Mouse (Mus musculus): ENCODE data around the gene Fance. TPM values are rescaled to one million over a fixed set of nuclear protein-coding genes. Genes with fewer than 3 reads are reported as not detected.

Gene Fance
- polyA plus RNA-seq, 2 experiments, result 28.3 to 30.8 TPM

GRCm38 (mm10) chr17:28335267-28335666 lies 21.9 kb downstream of the Fance start:
- peaks cover 89% of the 10 kb centered on the region for H3K36me3 ChIP-seq (ENCODE audit: control insufficient read depth, insufficient read depth, low read length)
- no peak for TF ChIP-seq POLR2A (IDR thresholded peaks at IDR 0.05; ENCODE audit: borderline replicate concordance, extremely low read depth, insufficient read depth, insufficient read length)

DNA sequence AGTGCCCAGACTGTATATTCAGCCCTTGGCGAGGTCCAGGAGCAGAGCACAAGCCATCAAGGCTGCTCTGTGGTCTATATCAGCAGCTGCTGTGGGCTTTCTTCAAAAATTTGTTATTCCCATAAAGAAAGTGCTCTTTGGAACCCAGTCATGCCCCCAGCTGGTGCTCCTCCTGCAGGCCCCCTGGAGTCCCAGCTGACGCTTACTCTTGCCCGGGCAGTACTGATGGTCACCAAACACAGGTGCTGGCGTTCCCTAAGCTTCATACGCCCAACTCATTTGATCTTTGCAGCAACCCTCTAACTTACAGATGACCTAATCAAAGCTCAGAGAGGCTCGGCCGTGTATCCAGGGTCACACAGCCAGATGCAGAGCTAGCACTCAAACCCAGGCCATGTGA lies 24.2 kb downstream of the Fance start:
- no peak for TF ChIP-seq POLR2A (IDR thresholded peaks at IDR 0.05; ENCODE audit: borderline replicate concordance, extremely low read depth, insufficient read depth, insufficient read length)
- Histone ChIP-seq H3K9ac (ENCODE audit: low read depth, low read length, severe bottlenecking) (no peak overlapping the region), H3K27ac (replicated peaks; ENCODE audit: low read depth, low read length) (no peak overlapping the region), H3K4me1 (ENCODE audit: control insufficient read depth, insufficient read depth, low read length) (peaks cover 26% of the 10 kb centered on the region), H3K4me2 (replicated peaks; ENCODE audit: low read depth, low read length, severe bottlenecking) (no peak overlapping the region), H3K9me3 (ENCODE audit: control insufficient read depth, low read length) (no peaks in the 10 kb centered on the region), H3K4me3 (replicated peaks; ENCODE audit: low read length) (no peak overlapping the region), H3K36me3 (ENCODE audit: control insufficient read depth, insufficient read depth, low read length) (peaks cover 80% of the 10 kb centered on the region), H3K27me3 (ENCODE audit: control insufficient read depth, insufficient read depth, low read length) (no peaks in the 10 kb centered on the region)
- WGBS, result 92% methylated on average over 7 of the region's 7 CpGs
- no peak for DNase-seq (ENCODE audit: low spot score)
- no peak for ATAC-seq (ENCODE audit: low FRiP score, low read depth)

More at GRCm38 (mm10) chr17:28335267-28335666, 21.9 kb downstream of the Fance start:
- WGBS, result 66% methylated on average over 10 of the region's 10 CpGs
- Histone ChIP-seq H3K4me2 (replicated peaks; ENCODE audit: low read depth, low read length, severe bottlenecking) (no peak overlapping the region), H3K9ac (ENCODE audit: low read depth, low read length, severe bottlenecking) (no peak overlapping the region), H3K27me3 (ENCODE audit: control insufficient read depth, insufficient read depth, low read length) (no peaks in the 10 kb centered on the region), H3K27ac (replicated peaks; ENCODE audit: low read depth, low read length) (no peak overlapping the region), H3K4me3 (replicated peaks; ENCODE audit: low read length) (no peak overlapping the region), H3K9me3 (ENCODE audit: control insufficient read depth, low read length) (no peaks in the 10 kb centered on the region), H3K4me1 (ENCODE audit: control insufficient read depth, insufficient read depth, low read length) (peaks cover 10% of the 10 kb centered on the region)
- DNase-seq (ENCODE audit: low spot score) (no peak), ATAC-seq (ENCODE audit: low FRiP score, low read depth) (no peak)

- peak overlapping the region; percentile 21; the same call in 1 of the 2 replicates for H3K4me3 ChIP-seq (replicated peaks; ENCODE audit: low read length)
- H3K27ac ChIP-seq (replicated peaks; ENCODE audit: low read depth, low read length), result peak overlapping the region; percentile 77
- 55% methylated on average over 7 of the region's 7 CpGs for WGBS
- TF ChIP-seq POLR2A (IDR thresholded peaks at IDR 0.05; ENCODE audit: borderline replicate concordance, extremely low read depth, insufficient read depth, insufficient read length), result no peak
- H3K27me3 ChIP-seq (ENCODE audit: control insufficient read depth, insufficient read depth, low read length), result no peaks in the 10 kb centered on the region
- ATAC-seq (ENCODE audit: low FRiP score, low read depth), result peak; percentile 11
- H3K36me3 ChIP-seq (ENCODE audit: control insufficient read depth, insufficient read depth, low read length), result peaks cover 51% of the 10 kb centered on the region
- no peaks in the 10 kb centered on the region for H3K9me3 ChIP-seq (ENCODE audit: control insufficient read depth, low read length)
- peak overlapping the region; percentile 38 for H3K9ac ChIP-seq (ENCODE audit: low read depth, low read length, severe bottlenecking)
- peak overlapping the region; percentile 45 for H3K4me2 ChIP-seq (replicated peaks; ENCODE audit: low read depth, low read length, severe bottlenecking)
- H3K4me1 ChIP-seq (ENCODE audit: control insufficient read depth, insufficient read depth, low read length), result peaks cover 36% of the 10 kb centered on the region
- DNase-seq (ENCODE audit: low spot score), result no peak
Observed at GRCm38 (mm10) chr17:28340578-28340977, 27.3 kb downstream of the Fance start.

- 7% methylated on average over 25 of the region's 26 CpGs for WGBS
- DNase-seq (ENCODE audit: low spot score) (peak; percentile 83), ATAC-seq (ENCODE audit: low FRiP score, low read depth) (peak; percentile 64)
- Histone ChIP-seq H3K27ac (replicated peaks; ENCODE audit: low read depth, low read length) (peak overlapping the region; percentile 77), H3K9me3 (ENCODE audit: control insufficient read depth, low read length) (no peaks in the 10 kb centered on the region), H3K27me3 (ENCODE audit: control insufficient read depth, insufficient read depth, low read length) (no peaks in the 10 kb centered on the region), H3K36me3 (ENCODE audit: control insufficient read depth, insufficient read depth, low read length) (peaks cover 46% of the 10 kb centered on the region), H3K4me2 (replicated peaks; ENCODE audit: low read depth, low read length, severe bottlenecking) (peak overlapping the region; percentile 45), H3K4me1 (ENCODE audit: control insufficient read depth, insufficient read depth, low read length) (peaks cover 41% of the 10 kb centered on the region), H3K4me3 (replicated peaks; ENCODE audit: low read length) (peak overlapping the region; percentile 21), H3K9ac (ENCODE audit: low read depth, low read length, severe bottlenecking) (peak overlapping the region; percentile 38)
- TF ChIP-seq POLR2A (IDR thresholded peaks at IDR 0.05; ENCODE audit: borderline replicate concordance, extremely low read depth, insufficient read depth, insufficient read length), result no peak
Observed at GRCm38 (mm10) chr17:28341091-28341490, 27.8 kb downstream of the Fance start.

DNA sequence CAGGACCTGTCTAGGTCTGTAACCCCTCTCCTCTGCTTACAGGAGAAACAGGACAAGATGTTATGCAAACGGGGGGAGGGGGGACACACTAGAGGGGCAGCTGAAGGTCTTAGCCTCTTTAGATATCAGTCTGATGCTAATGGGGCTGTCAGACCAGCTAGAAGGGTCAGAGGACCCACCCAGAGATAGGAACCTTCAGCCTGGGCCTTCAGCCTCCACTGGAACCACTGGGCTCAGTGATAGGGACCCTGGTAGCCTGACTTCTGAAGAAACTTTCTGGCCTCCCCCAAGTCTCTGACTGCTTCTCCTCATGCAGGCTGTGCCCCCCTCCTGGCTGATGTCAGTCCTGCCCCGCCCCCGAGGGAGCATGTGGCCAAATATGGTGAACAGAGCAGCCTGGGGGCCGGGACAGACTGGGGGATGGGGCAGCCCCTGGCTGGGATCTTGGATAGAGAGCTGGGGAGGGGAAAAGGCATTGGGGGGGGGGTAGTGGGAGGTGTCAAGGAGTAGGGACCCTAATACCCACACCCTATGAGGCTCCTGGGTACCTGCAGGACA lies 30.8 kb downstream of the Fance start:
- peaks cover 64% of the 10 kb centered on the region for H3K4me1 ChIP-seq (ENCODE audit: control insufficient read depth, insufficient read depth, low read length)
- no peaks in the 10 kb centered on the region for H3K9me3 ChIP-seq (ENCODE audit: control insufficient read depth, low read length)
- H3K4me3 ChIP-seq (replicated peaks; ENCODE audit: low read length), result no peak overlapping the region
- peak overlapping the region; percentile 85; the same call in 1 of the 2 replicates for H3K27ac ChIP-seq (replicated peaks; ENCODE audit: low read depth, low read length)
- H3K27me3 ChIP-seq (ENCODE audit: control insufficient read depth, insufficient read depth, low read length), result no peaks in the 10 kb centered on the region
- H3K36me3 ChIP-seq (ENCODE audit: control insufficient read depth, insufficient read depth, low read length), result peaks cover 19% of the 10 kb centered on the region
- ATAC-seq (ENCODE audit: low FRiP score, low read depth) (no peak), DNase-seq (ENCODE audit: low spot score) (no peak)
- no peak for TF ChIP-seq POLR2A (IDR thresholded peaks at IDR 0.05; ENCODE audit: borderline replicate concordance, extremely low read depth, insufficient read depth, insufficient read length)
- H3K9ac ChIP-seq (ENCODE audit: low read depth, low read length, severe bottlenecking), result no peak overlapping the region
- 16% methylated on average over 4 of the region's 4 CpGs for WGBS
- 0 out of 2 replicates have a peak overlapping the region, but pooled peaks have one; percentile 15 for H3K4me2 ChIP-seq (replicated peaks; ENCODE audit: low read depth, low read length, severe bottlenecking)
